Mouse (Mus musculus) hindbrain, embryonic 14.5 days (tissue): ENCODE data around the gene Itgb1bp1. TPM values are rescaled to one million over a fixed set of nuclear protein-coding genes. Genes with fewer than 3 reads are reported as not detected.

ENCODE experiments used
- ATAC-seq: fragments of 200-750 bp; cut with Nextera tagmentation; 2 replicates; pipeline ENCODE4 v1.8.0; 2017; ENCODE audit warnings: moderate number of reproducible peaks, mild to moderate bottlenecking, moderate TSS enrichment, moderate library complexity; ENCODE audit not compliant: low FRiP score
- DNase-seq: peaks from one replicate; pipeline ENCODE4 v3.0.0-alpha.2; 2015; ENCODE audit warnings: low spot score
- H3K27ac ChIP-seq: fragments of 300-500 bp; sonication (generic); 2 replicates; pipeline ENCODE4 v1.5.1; 2014; ENCODE audit warnings: mild to moderate bottlenecking, moderate library complexity
- H3K27me3 ChIP-seq: fragments of 300-500 bp; sonication (generic); 2 replicates; pipeline ENCODE4 v1.6.1; 2014; ENCODE audit warnings: mild to moderate bottlenecking, low read length, mixed read lengths; ENCODE audit not compliant: control insufficient read depth, insufficient read depth
- H3K36me3 ChIP-seq: fragments of 300-500 bp; sonication (generic); replicated peaks from 2 replicates; pipeline ENCODE4 v1.6.1; 2014; ENCODE audit not compliant: control insufficient read depth, insufficient read depth
- H3K4me1 ChIP-seq: fragments of 300-500 bp; sonication (generic); replicated peaks from 2 replicates; pipeline ENCODE4 v1.6.1; 2014; ENCODE audit warnings: antibody characterized with exemption, low read length, mixed read lengths; ENCODE audit not compliant: control insufficient read depth, insufficient read depth
- H3K4me2 ChIP-seq: fragments of 300-500 bp; sonication (generic); replicated peaks from 2 replicates; pipeline ENCODE4 v1.6.1; 2014; ENCODE audit warnings: mild to moderate bottlenecking, moderate library complexity
- H3K4me3 ChIP-seq: fragments of 300-500 bp; sonication (generic); replicated peaks from 2 replicates; pipeline ENCODE4 v1.5.1; 2014; ENCODE audit warnings: mild to moderate bottlenecking, low read length
- H3K9ac ChIP-seq: fragments of 300-500 bp; sonication (generic); 2 replicates; pipeline ENCODE4 v1.6.1; 2014
- H3K9me3 ChIP-seq: fragments of 300-500 bp; sonication (generic); 2 replicates; pipeline ENCODE4 v1.6.1; 2016; ENCODE audit warnings: low read length; ENCODE audit not compliant: control insufficient read depth
- WGBS: fragments of 180-500 bp; shearing (Covaris S2); extraction: QIAGEN DNeasy Blood & Tissue Kit; methylation state at CpG from one replicate; pipeline ENCODE4 v1.1.7; 2014; 5-methylcytosine and 5-hydroxymethylcytosine counted together
- polyA plus RNA-seq: library from polyadenylated mRNA; unstranded; fragments of >200 nt; fragmentation: Nextera tagmentation; extraction: Ambion mirVana; gene quantifications from 2 replicates; pipeline ENCODE4 v1.2.1, GENCODE M21; 2014

The Itgb1bp1 gene
- polyA plus RNA-seq, 1 experiment from 2014 or later: 37.4 TPM

- no peak for ATAC-seq
- Histone ChIP-seq H3K27ac (no peak overlapping the region), H3K4me1 (no peaks in the 10 kb centered on the region; the same call in 1 of the 2 replicates), H3K9ac (no peak overlapping the region), H3K4me2 (no peak overlapping the region), H3K9me3 (no peaks in the 10 kb centered on the region), H3K27me3 (no peaks in the 10 kb centered on the region), H3K36me3 (peaks cover 76% of the 10 kb centered on the region), H3K4me3 (no peak overlapping the region)
- DNase-seq: no peak
- 91% methylated on average over 7 of the region's 7 CpGs for WGBS
These were observed 52.4 kb downstream of the Itgb1bp1 start for GRCm38 (mm10) chr12:21233727-21234126.

GRCm38 (mm10) chr12:21229076-21229918, 56.8 kb downstream of the Itgb1bp1 start:
- Histone ChIP-seq H3K4me3 (no peak overlapping the region), H3K27ac (peak overlapping the region; percentile 43; the same call in 1 of the 2 replicates), H3K36me3 (peaks cover 55% of the 10 kb centered on the region), H3K27me3 (no peaks in the 10 kb centered on the region), H3K4me2 (no peak overlapping the region), H3K9me3 (no peaks in the 10 kb centered on the region), H3K9ac (no peak overlapping the region), H3K4me1 (peaks cover 4% of the 10 kb centered on the region; the same call in 1 of the 2 replicates)
- no peak for DNase-seq
- peak; percentile 41; the same call in 1 of the 2 replicates for ATAC-seq
- WGBS: 70% methylated on average over 17 of the region's 17 CpGs

GRCm38 (mm10) chr12:21228650-21229049, 57.4 kb downstream of the Itgb1bp1 start:
- H3K4me1 ChIP-seq: peaks cover 4% of the 10 kb centered on the region; the same call in 1 of the 2 replicates
- no peak overlapping the region for H3K27ac ChIP-seq
- peaks cover 57% of the 10 kb centered on the region for H3K36me3 ChIP-seq
- no peak overlapping the region for H3K4me3 ChIP-seq
- no peaks in the 10 kb centered on the region for H3K27me3 ChIP-seq
- DNase-seq (no peak), ATAC-seq (no peak)
- H3K9ac ChIP-seq: no peak overlapping the region
- WGBS: 88% methylated on average over 4 of the region's 4 CpGs
- H3K4me2 ChIP-seq: no peak overlapping the region
- no peaks in the 10 kb centered on the region for H3K9me3 ChIP-seq

GRCm38 (mm10) chr12:21227076-21227980, 58.8 kb downstream of the Itgb1bp1 start:
- Histone ChIP-seq H3K4me3 (no peak overlapping the region), H3K9ac (no peak overlapping the region), H3K4me2 (no peak overlapping the region), H3K4me1 (peaks cover 4% of the 10 kb centered on the region; the same call in 1 of the 2 replicates), H3K27me3 (no peaks in the 10 kb centered on the region), H3K27ac (peak overlapping the region; percentile 11; the same call in 1 of the 2 replicates), H3K36me3 (peaks cover 54% of the 10 kb centered on the region), H3K9me3 (no peaks in the 10 kb centered on the region)
- WGBS: 48% methylated on average over 6 of the region's 6 CpGs
- DNase-seq (peak; percentile 69), ATAC-seq (peak; percentile 19; the same call in 1 of the 2 replicates)

GRCm38 (mm10) chr12:21226316-21226715, 59.8 kb downstream of the Itgb1bp1 start:
- Histone ChIP-seq H3K9me3 (no peaks in the 10 kb centered on the region), H3K4me3 (no peak overlapping the region), H3K27ac (no peak overlapping the region), H3K4me1 (peaks cover 4% of the 10 kb centered on the region; the same call in 1 of the 2 replicates), H3K9ac (no peak overlapping the region), H3K4me2 (no peak overlapping the region), H3K27me3 (no peaks in the 10 kb centered on the region), H3K36me3 (peaks cover 44% of the 10 kb centered on the region)
- DNase-seq (no peak), ATAC-seq (no peak)
- 93% methylated on average over 9 of the region's 9 CpGs for WGBS

GRCm38 (mm10) chr12:21225358-21225757, 60.7 kb downstream of the Itgb1bp1 start:
- DNase-seq (no peak), ATAC-seq (no peak)
- H3K4me3 ChIP-seq: no peak overlapping the region
- H3K9me3 ChIP-seq: no peaks in the 10 kb centered on the region
- no peak overlapping the region for H3K9ac ChIP-seq
- peaks cover 4% of the 10 kb centered on the region; the same call in 1 of the 2 replicates for H3K4me1 ChIP-seq
- H3K27me3 ChIP-seq: no peaks in the 10 kb centered on the region
- H3K36me3 ChIP-seq: peaks cover 44% of the 10 kb centered on the region
- H3K4me2 ChIP-seq: no peak overlapping the region
- WGBS: 67% methylated on average over 8 of the region's 8 CpGs
- H3K27ac ChIP-seq: 0 out of 2 replicates have a peak overlapping the region, but pooled peaks have one; percentile 14

GRCm38 (mm10) chr12:21223923-21224322, 62.2 kb downstream of the Itgb1bp1 start:
- no peak for DNase-seq
- 85% methylated on average over 4 of the region's 4 CpGs for WGBS
- Histone ChIP-seq H3K27ac (no peak overlapping the region), H3K4me2 (no peak overlapping the region), H3K4me1 (0 out of 2 replicates have a peak, but pooled peaks cover 4% of the 10 kb centered on the region), H3K9me3 (no peaks in the 10 kb centered on the region), H3K9ac (no peak overlapping the region), H3K36me3 (peaks cover 36% of the 10 kb centered on the region), H3K4me3 (no peak overlapping the region), H3K27me3 (no peaks in the 10 kb centered on the region)
- no peak for ATAC-seq

- 90% methylated on average over 1 of the region's 1 CpGs for WGBS
- Histone ChIP-seq H3K27me3 (no peaks in the 10 kb centered on the region), H3K4me3 (no peak overlapping the region), H3K9me3 (no peaks in the 10 kb centered on the region), H3K27ac (no peak overlapping the region), H3K4me2 (no peak overlapping the region), H3K36me3 (peaks cover 66% of the 10 kb centered on the region), H3K9ac (no peak overlapping the region), H3K4me1 (0 out of 2 replicates have a peak, but pooled peaks cover 3% of the 10 kb centered on the region)
- ATAC-seq (no peak), DNase-seq (no peak)
These were observed 65.5 kb downstream of the Itgb1bp1 start for GRCm38 (mm10) chr12:21220596-21220995.
